Mouse (Mus musculus) MEL (cell line): ENCODE data around the gene Safb. TPM values are rescaled to one million over a fixed set of nuclear protein-coding genes. Genes with fewer than 3 reads are reported as not detected.

Experiments
- DNase-seq: peaks from one replicate; pipeline ENCODE4 v3.0.0; 2011; ENCODE audit warnings: low read depth, low spot score
- H3K27ac ChIP-seq: 2 replicates; pipeline ENCODE4 v1.5.1; 2012; ENCODE audit warnings: low read depth, mild to moderate bottlenecking, control low read depth, low read length, moderate library complexity; ENCODE audit not compliant: control insufficient read depth
- H3K27me3 ChIP-seq, 2 experiments: fragments of 150-350 bp in 1 of 2; sonication (generic) in 1 of 2; 2 replicates each; pipeline ENCODE4 v1.6.1; 2012; ENCODE audit warnings: low read length in 2 of 2, mild to moderate bottlenecking in 2 of 2, improper control_type of control experiment in 1 of 2, moderate library complexity in 1 of 2; ENCODE audit not compliant: insufficient read depth in 2 of 2, control insufficient read depth in 1 of 2
- H3K36me3 ChIP-seq, 2 experiments: 2 replicates each; pipeline ENCODE4 v1.6.1; 2012 to 2014; ENCODE audit warnings: low read length in 2 of 2, improper control_type of control experiment in 1 of 2, inconsistent platforms in 1 of 2, mild to moderate bottlenecking in 1 of 2; ENCODE audit not compliant: insufficient read depth in 2 of 2, control insufficient read depth in 1 of 2
- H3K4me1 ChIP-seq, 2 experiments: fragments of 150-350 bp in 1 of 2; sonication (generic) in 1 of 2; 2 replicates each; pipeline ENCODE4 v1.6.1; 2012; ENCODE audit warnings: low read length in 2 of 2, improper control_type of control experiment in 1 of 2, mild to moderate bottlenecking in 1 of 2; ENCODE audit not compliant: insufficient read depth in 2 of 2, control insufficient read depth in 1 of 2
- H3K4me3 ChIP-seq, 2 experiments: fragments of 150-350 bp in 1 of 2; sonication (generic) in 1 of 2; 2 replicates each; pipeline ENCODE4 v1.5.1; 2012; ENCODE audit warnings: low read depth in 2 of 2, low read length in 2 of 2, mild to moderate bottlenecking in 2 of 2, moderate library complexity in 2 of 2, control low read depth in 1 of 2, improper control_type of control experiment in 1 of 2; ENCODE audit not compliant: control insufficient read depth in 1 of 2, insufficient read depth in 1 of 2
- H3K79me2 ChIP-seq: 2 replicates; pipeline ENCODE4 v1.6.1; 2012; ENCODE audit warnings: mild to moderate bottlenecking, low read length, moderate library complexity; ENCODE audit not compliant: control insufficient read depth, poor library complexity, insufficient read depth
- H3K9ac ChIP-seq: 2 replicates; pipeline ENCODE4 v1.6.1; 2012; ENCODE audit warnings: low read depth, mild to moderate bottlenecking, control low read depth, low read length, moderate library complexity; ENCODE audit not compliant: control insufficient read depth, poor library complexity, severe bottlenecking
- H3K9me3 ChIP-seq: fragments of 150-350 bp; sonication (generic); replicated peaks from 2 replicates; pipeline ENCODE4 v1.6.1; 2012; ENCODE audit warnings: mild to moderate bottlenecking, low read length, improper control_type of control experiment, moderate library complexity; ENCODE audit not compliant: insufficient read depth
- BHLHE40 ChIP-seq: IDR thresholded peaks from 2 replicates; pipeline ENCODE4 v1.6.1; 2012; ENCODE audit warnings: low read depth, mild to moderate bottlenecking, inconsistent platforms, low read length, improper control_type of control experiment, borderline replicate concordance
- CHD1 ChIP-seq: IDR thresholded peaks from 2 replicates; pipeline ENCODE4 v1.6.1; 2012; ENCODE audit warnings: low read depth, mild to moderate bottlenecking, inconsistent platforms, low read length, improper control_type of control experiment
- CTCF ChIP-seq, 3 experiments: IDR thresholded peaks in 2 of 3; conservative IDR thresholded peaks in 1 of 3; 2 replicates each; pipeline ENCODE4 v1.5.1; 2011 to 2012; ENCODE audit warnings: low read length in 3 of 3, low read depth in 2 of 3, mild to moderate bottlenecking in 2 of 3, improper control_type of control experiment in 1 of 3, inconsistent platforms in 1 of 3, mixed read lengths in 1 of 3, moderate library complexity in 1 of 3; ENCODE audit not compliant: control insufficient read depth in 1 of 3, insufficient read depth in 1 of 3, poor library complexity in 1 of 3, severe bottlenecking in 1 of 3
- E2F4 ChIP-seq: IDR thresholded peaks from 2 replicates; pipeline ENCODE4 v1.6.1; 2011; ENCODE audit warnings: low read depth, low read length, improper control_type of control experiment, borderline replicate concordance
- EP300 ChIP-seq, 2 experiments: IDR thresholded peaks; 2 replicates each; pipeline ENCODE4 v1.6.1; 2011; ENCODE audit warnings: improper control_type of control experiment in 2 of 2, low read length in 2 of 2, low read depth in 1 of 2, mild to moderate bottlenecking in 1 of 2
- ETS1 ChIP-seq: IDR thresholded peaks from 2 replicates; pipeline ENCODE4 v1.6.1; 2012; ENCODE audit warnings: low read depth, mild to moderate bottlenecking, inconsistent platforms, low read length, improper control_type of control experiment, moderate library complexity
- GATA1 ChIP-seq: IDR thresholded peaks from 2 replicates; pipeline ENCODE4 v1.6.1; 2011; ENCODE audit warnings: low read depth, low read length, improper control_type of control experiment
- HCFC1 ChIP-seq: IDR thresholded peaks from 2 replicates; pipeline ENCODE4 v1.6.1; 2012; ENCODE audit warnings: low read depth, mild to moderate bottlenecking, inconsistent platforms, low read length, improper control_type of control experiment, moderate library complexity
- KAT2A ChIP-seq: conservative IDR thresholded peaks from 2 replicates; pipeline ENCODE4 v1.6.1; 2012; ENCODE audit warnings: low read depth, low read length, improper control_type of control experiment, inconsistent platforms
- MAX ChIP-seq: IDR thresholded peaks from 2 replicates; pipeline ENCODE4 v1.6.1; 2011; ENCODE audit warnings: low read length, improper control_type of control experiment
- MAZ ChIP-seq: IDR thresholded peaks from 2 replicates; pipeline ENCODE4 v1.6.1; 2012; ENCODE audit warnings: low read depth, mild to moderate bottlenecking, inconsistent platforms, low read length, improper control_type of control experiment
- MXI1 ChIP-seq: IDR thresholded peaks from 2 replicates; pipeline ENCODE4 v1.6.1; 2011; ENCODE audit warnings: mild to moderate bottlenecking, low read depth, low read length, improper control_type of control experiment
- MYB ChIP-seq: IDR thresholded peaks from 2 replicates; pipeline ENCODE4 v1.6.1; 2011; ENCODE audit warnings: mild to moderate bottlenecking, low read depth, low read length, improper control_type of control experiment
- MYC ChIP-seq: IDR thresholded peaks from 2 replicates; pipeline ENCODE4 v1.6.1; 2011; ENCODE audit warnings: low read depth, mild to moderate bottlenecking, low read length, improper control_type of control experiment, moderate library complexity
- NELFE ChIP-seq: IDR thresholded peaks from 2 replicates; pipeline ENCODE4 v1.6.1; 2011; ENCODE audit warnings: low read depth, low read length, improper control_type of control experiment
- NRF1 ChIP-seq: IDR thresholded peaks from 2 replicates; pipeline ENCODE4 v1.6.1; 2014; ENCODE audit warnings: low read depth, mild to moderate bottlenecking, inconsistent platforms, low read length, improper control_type of control experiment, moderate library complexity; ENCODE audit not compliant: poor library complexity, insufficient read depth, severe bottlenecking
- POLR2A ChIP-seq, 2 experiments: IDR thresholded peaks; 2 replicates each; pipeline ENCODE4 v1.6.1; 2011 to 2012; ENCODE audit warnings: low read length in 2 of 2, mild to moderate bottlenecking in 2 of 2, control low read depth in 1 of 2, improper control_type of control experiment in 1 of 2, low read depth in 1 of 2, moderate library complexity in 1 of 2; ENCODE audit not compliant: control insufficient read depth in 1 of 2, insufficient read depth in 1 of 2, poor library complexity in 1 of 2
- POLR2AphosphoS2 ChIP-seq: IDR thresholded peaks from 2 replicates; pipeline ENCODE4 v1.6.1; 2011; ENCODE audit warnings: low read length, improper control_type of control experiment
- POLR2AphosphoS5 ChIP-seq: IDR thresholded peaks from 2 replicates; pipeline ENCODE4 v1.6.1; 2012; ENCODE audit warnings: low read depth, borderline replicate concordance, mild to moderate bottlenecking, inconsistent platforms, low read length, moderate library complexity, mixed read lengths
- RCOR1 ChIP-seq: IDR thresholded peaks from 2 replicates; pipeline ENCODE4 v1.6.1; 2012; ENCODE audit warnings: low read depth, mild to moderate bottlenecking, inconsistent platforms, low read length, improper control_type of control experiment
- SIN3A ChIP-seq: IDR thresholded peaks from 2 replicates; pipeline ENCODE4 v1.6.1; 2012; ENCODE audit warnings: low read length, improper control_type of control experiment, inconsistent platforms
- SMC3 ChIP-seq: IDR thresholded peaks from 2 replicates; pipeline ENCODE4 v1.6.1; 2011; ENCODE audit warnings: low read depth, low read length, improper control_type of control experiment
- TBP ChIP-seq: IDR thresholded peaks from 2 replicates; pipeline ENCODE4 v1.8.0; 2011; ENCODE audit warnings: low read depth, low read length, improper control_type of control experiment
- TCF12 ChIP-seq: IDR thresholded peaks from 2 replicates; pipeline ENCODE4 v1.6.1; 2014; ENCODE audit warnings: low read depth, mild to moderate bottlenecking, inconsistent platforms, low read length, improper control_type of control experiment, moderate library complexity
- UBTF ChIP-seq: IDR thresholded peaks from 2 replicates; pipeline ENCODE4 v1.6.1; 2012; ENCODE audit warnings: low read depth, mild to moderate bottlenecking, inconsistent platforms, low read length, improper control_type of control experiment, moderate library complexity, borderline replicate concordance; ENCODE audit not compliant: insufficient read depth
- USF1 ChIP-seq: IDR thresholded peaks from 2 replicates; pipeline ENCODE4 v1.6.1; 2014; ENCODE audit warnings: low read depth, mild to moderate bottlenecking, inconsistent platforms, low read length, improper control_type of control experiment, moderate library complexity
- USF2 ChIP-seq, 2 experiments: IDR thresholded peaks; 2 replicates each; pipeline ENCODE4 v1.6.1; 2011 to 2012; ENCODE audit warnings: improper control_type of control experiment in 2 of 2, low read length in 2 of 2, borderline replicate concordance in 1 of 2, inconsistent platforms in 1 of 2, low read depth in 1 of 2, mild to moderate bottlenecking in 1 of 2; ENCODE audit not compliant: insufficient read depth in 1 of 2
- ZKSCAN1 ChIP-seq: IDR thresholded peaks from 2 replicates; pipeline ENCODE4 v1.6.1; 2012; ENCODE audit warnings: low read depth, mild to moderate bottlenecking, inconsistent platforms, low read length, improper control_type of control experiment, moderate library complexity
- ZNF384 ChIP-seq: IDR thresholded peaks from 2 replicates; pipeline ENCODE4 v1.6.1; 2012; ENCODE audit warnings: low read depth, mild to moderate bottlenecking, inconsistent platforms, low read length, improper control_type of control experiment
- polyA plus RNA-seq, 2 experiments: library from polyadenylated mRNA; stranded (reverse) in 1 of 2; unstranded in 1 of 2; fragments of >175 nt in 1 of 2; fragments of >200 nt in 1 of 2; gene quantifications; 2 replicates each; pipeline versions ENCODE4 v1.2.1 to v1.2.4; 2012; ENCODE audit warnings: low replicate concordance in 2 of 2, low read depth in 1 of 2; ENCODE audit not compliant: insufficient read length in 2 of 2, insufficient read depth in 1 of 2, missing spikeins in 1 of 2
- total RNA-seq: library from RNA; depleted of rRNA; stranded (reverse); fragments of 300-350 nt; gene quantifications from 2 replicates; pipeline ENCODE4 v1.2.3, GENCODE M21; 2012

Safb gene
- total and polyA plus RNA-seq, 3 experiments = 87.3 to 203 TPM; not detected in 1

- no peaks in the 10 kb centered on the region for H3K27me3 ChIP-seq
- peak overlapping the region; percentile 51 for H3K9ac ChIP-seq
- H3K27ac ChIP-seq = peak overlapping the region; percentile 78
- H3K79me2 ChIP-seq = peaks cover 39% of the 10 kb centered on the region
- peak; percentile 96 for DNase-seq
- TF ChIP-seq HCFC1 (peak; percentile 36; the same call in 1 of the 2 replicates), USF1 (no peak), TBP (peak; percentile 35; the same call in 1 of the 2 replicates), SIN3A (peak; percentile 65; the same call in 1 of the 2 replicates), MYB (no peak), MAZ (no peak), ZKSCAN1 (no peak), BHLHE40 (peak; percentile 95), MXI1 (peak; percentile 85), CHD1 (no peak), EP300 (IDR thresholded peaks at IDR 0.05; ENCODE audit: low read depth in 1 of 2, low read length in 2 of 2) (no peak), NRF1 (0 out of 2 replicates have a peak, but pooled peaks have one; percentile 6), NELFE (peak; percentile 68), RCOR1 (0 out of 2 replicates have a peak, but pooled peaks have one; percentile 8), POLR2AphosphoS5 (no peak), USF2 (IDR thresholded peaks at IDR 0.05; ENCODE audit: borderline replicate concordance in 1 of 2, insufficient read depth in 1 of 2, low read depth in 1 of 2, low read length in 2 of 2) (no peak), KAT2A (0 out of 2 replicates have a peak, but pooled peaks have one; percentile 22), MAX (peak; percentile 70), POLR2A (IDR thresholded peaks at IDR 0.05; ENCODE audit: control insufficient read depth in 1 of 2, insufficient read depth in 1 of 2, low read depth in 1 of 2, low read length in 2 of 2, poor library complexity in 1 of 2) (peak in 1 of 2 experiments; percentile 71; a peak in 2 of 4 replicates), POLR2AphosphoS2 (peak; percentile 89), SMC3 (no peak), ETS1 (peak; percentile 40; the same call in 1 of the 2 replicates), MYC (peak; percentile 83; the same call in 1 of the 2 replicates), E2F4 (no peak), CTCF (IDR thresholded peaks at IDR 0.05 in 2 of 3, conservative IDR thresholded peaks at IDR 0.05 in 1 of 3; ENCODE audit: control insufficient read depth in 1 of 3, insufficient read depth in 1 of 3, low read depth in 2 of 3, low read length in 3 of 3, poor library complexity in 1 of 3, severe bottlenecking in 1 of 3) (no peak), TCF12 (0 out of 2 replicates have a peak, but pooled peaks have one; percentile 29), UBTF (no peak), GATA1 (0 out of 2 replicates have a peak, but pooled peaks have one; percentile 42), ZNF384 (peak; percentile 69)
- H3K9me3 ChIP-seq = no peaks in the 10 kb centered on the region
- peaks cover 0 to 13% of the 10 kb centered on the region in 2 experiments; a peak in 2 of 4 replicates for H3K4me1 ChIP-seq
- peak overlapping the region; percentile 46 to 63 for H3K4me3 ChIP-seq
- H3K36me3 ChIP-seq = peaks cover 2 to 7% of the 10 kb centered on the region in 2 experiments; a peak in 3 of 4 replicates
Measured at GRCm38 (mm10) chr17:56611861-56612564, 27.4 kb downstream of the Safb start.
